Mouse (Mus musculus) gastrocnemius, adult 2 months (tissue): ENCODE results near the gene Afmid. TPM values are rescaled to one million over a fixed set of nuclear protein-coding genes. Genes with fewer than 3 reads are reported as not detected.
A peak's percentile ranks its signal among the peaks of the same experiment; 100 is the strongest.

ENCODE experiments used
- DNase-seq: peaks from one replicate; pipeline ENCODE4 v3.0.0; 2022
- H3K27ac ChIP-seq: fragments of 200-600 bp; 2 replicates; pipeline ENCODE4 v1.8.1; 2022; ENCODE audit warnings: mild to moderate bottlenecking
- H3K4me3 ChIP-seq: fragments of 200-600 bp; 2 replicates; pipeline ENCODE4 v1.8.1; 2022; ENCODE audit warnings: mild to moderate bottlenecking, moderate library complexity
- CTCF ChIP-seq: fragments of 200-600 bp; IDR thresholded peaks from 2 replicates; pipeline ENCODE4 v1.8.1; 2022; ENCODE audit warnings: antibody characterized with exemption, mild to moderate bottlenecking, moderate library complexity
- intact Hi-C: fragments of 180-260 bp; cut with DNase I; formaldehyde crosslinking; loops from one replicate; pipeline ENCODE4 v1.15.1; 2025
- total RNA-seq, 2 experiments: library from RNA; stranded (reverse); gene quantifications; 2 replicates each; pipeline ENCODE4 v1.2.3; 2021

Gene Afmid
- total RNA-seq, 2 experiments from 2014 or later, result 3.1 to 3.3 TPM

DNA sequence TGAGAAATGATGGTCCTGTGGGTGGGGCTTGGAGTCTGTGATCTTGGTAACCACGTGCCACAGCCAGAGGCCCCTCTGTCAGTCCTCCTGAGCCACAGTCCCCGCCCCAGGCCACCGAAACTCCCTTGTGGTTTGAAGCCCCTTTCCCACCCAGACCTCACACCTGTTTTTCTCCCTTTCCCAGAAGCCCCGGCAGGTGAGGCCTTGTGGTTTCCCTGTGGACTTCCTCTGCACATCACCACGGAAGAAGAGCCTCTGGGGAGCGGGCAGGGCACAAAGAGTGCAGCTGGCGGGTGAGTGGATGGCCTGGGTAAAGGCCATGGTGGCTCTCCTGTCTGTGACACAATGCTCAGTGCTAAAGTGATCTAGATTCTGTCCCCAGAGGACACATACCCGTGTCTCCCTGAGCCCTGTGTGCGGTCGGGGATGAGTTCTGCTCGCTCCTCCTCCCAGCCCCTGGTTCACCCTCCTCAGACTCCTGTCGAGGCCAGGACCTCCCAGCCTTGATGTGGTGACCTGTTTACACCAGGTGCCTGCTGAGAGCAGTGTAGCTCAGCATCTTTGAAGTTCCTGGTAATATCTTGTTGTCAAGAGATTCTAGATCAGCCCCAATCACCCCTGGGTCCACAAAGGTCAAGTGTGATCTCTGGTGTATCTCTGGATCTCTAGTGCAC lies 46.3 kb downstream of the Afmid start:
- no peak for DNase-seq
- no peak for TF ChIP-seq CTCF
- intact Hi-C loops, result loop anchor here (2.0 kb wide), 2 partner anchors 39 to 97 kb away; no protein-coding TSS in a partner anchor
- Histone ChIP-seq H3K27ac (no peak overlapping the region), H3K4me3 (peak overlapping the region; percentile 79)

DNA sequence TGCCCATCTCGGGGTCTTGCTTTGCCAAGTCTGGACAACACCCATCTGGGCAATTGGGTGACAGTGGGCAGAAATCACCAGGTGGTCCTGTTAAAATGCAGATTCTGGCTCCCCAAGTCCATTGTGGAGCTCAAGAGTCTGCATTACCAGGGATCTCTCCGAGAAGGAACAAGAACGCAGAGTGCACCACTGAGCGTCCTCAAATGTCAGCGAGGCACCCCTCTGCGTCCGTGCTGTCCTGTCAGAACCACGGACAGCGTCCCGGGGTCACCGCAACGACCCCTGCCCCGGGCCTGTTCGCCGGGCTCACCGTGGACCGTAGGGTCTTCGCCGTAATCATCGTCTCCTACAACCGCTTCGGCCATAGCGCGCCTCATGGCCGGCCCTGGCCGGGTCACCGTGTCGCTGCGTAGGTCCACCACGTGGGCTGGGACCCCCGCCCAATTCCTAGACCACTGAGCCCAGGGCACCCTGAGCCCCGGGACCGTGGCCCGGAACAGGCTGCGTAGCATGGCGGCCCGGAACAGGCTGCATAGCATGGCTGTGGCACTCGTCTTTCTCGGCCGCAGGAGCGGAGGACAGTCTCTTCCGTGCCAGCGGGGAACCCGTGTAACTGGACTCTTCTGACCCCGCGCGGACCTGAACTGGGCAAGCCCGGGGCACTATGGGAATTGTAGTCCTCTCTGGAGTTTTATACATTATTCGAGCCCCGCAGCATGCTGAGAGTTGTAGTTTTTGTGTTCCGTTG lies 47.3 kb downstream of the Afmid start, which contains the start of gene Tha1:
Gene Tha1, minus strand, starts transcription at position 621 of the 748 bp plus-strand sequence.
- peak within 1 kb of the TSS; percentile 93 for H3K27ac ChIP-seq
- peak within 1 kb of the TSS; percentile 79 for H3K4me3 ChIP-seq
- intact Hi-C loops, result loop anchor here (2.0 kb wide), 1 partner anchor 96 kb away; no protein-coding TSS in a partner anchor
- no peak for TF ChIP-seq CTCF
- peak; percentile 92 for DNase-seq

DNA sequence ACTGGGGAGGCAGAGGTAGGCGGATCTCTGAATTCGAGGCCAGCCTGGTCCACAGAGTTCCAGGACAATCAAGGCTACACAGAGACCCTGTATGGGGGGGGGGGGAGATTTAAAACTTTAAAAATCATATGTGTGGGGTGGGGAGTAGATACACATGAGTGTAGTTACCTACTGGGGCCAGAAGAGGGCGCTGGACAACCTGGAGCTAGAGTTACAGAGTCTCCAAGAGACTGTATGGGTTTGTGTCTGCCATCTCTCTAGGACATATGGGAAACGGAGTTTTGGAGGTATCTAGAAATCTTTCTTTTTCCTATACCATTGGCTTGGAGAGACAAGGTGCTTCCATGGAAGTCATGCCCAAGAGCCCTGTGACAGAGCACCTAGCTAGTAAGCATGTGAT lies 48.7 kb downstream of the Afmid start:
- no peak for DNase-seq
- H3K27ac ChIP-seq, result no peak overlapping the region
- no peak overlapping the region for H3K4me3 ChIP-seq
- intact Hi-C loops, result no loop called here
- TF ChIP-seq CTCF, result peak; percentile 48

DNA sequence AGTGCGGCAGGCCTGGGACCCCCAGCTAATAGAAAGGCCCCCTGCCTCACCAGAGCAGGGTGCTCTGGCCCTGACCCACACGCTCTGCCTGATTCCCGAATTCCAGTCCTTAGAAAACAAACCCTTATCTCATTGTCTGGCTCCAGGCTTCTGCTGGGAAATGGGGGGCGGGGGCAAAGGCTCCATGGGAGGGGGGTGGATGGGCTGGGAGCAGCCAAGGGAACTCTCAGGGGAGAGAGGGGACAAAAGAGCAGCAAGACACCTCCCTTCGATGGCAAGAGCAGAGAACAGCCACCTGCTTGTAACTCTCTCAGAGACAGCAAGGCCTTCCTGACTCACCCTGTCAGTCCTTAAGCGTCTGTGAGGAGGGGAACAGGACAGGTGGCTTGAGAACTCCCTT lies 50.0 kb downstream of the Afmid start:
- intact Hi-C loops, result no loop called here
- H3K27ac ChIP-seq, result no peak overlapping the region
- TF ChIP-seq CTCF, result no peak

DNA sequence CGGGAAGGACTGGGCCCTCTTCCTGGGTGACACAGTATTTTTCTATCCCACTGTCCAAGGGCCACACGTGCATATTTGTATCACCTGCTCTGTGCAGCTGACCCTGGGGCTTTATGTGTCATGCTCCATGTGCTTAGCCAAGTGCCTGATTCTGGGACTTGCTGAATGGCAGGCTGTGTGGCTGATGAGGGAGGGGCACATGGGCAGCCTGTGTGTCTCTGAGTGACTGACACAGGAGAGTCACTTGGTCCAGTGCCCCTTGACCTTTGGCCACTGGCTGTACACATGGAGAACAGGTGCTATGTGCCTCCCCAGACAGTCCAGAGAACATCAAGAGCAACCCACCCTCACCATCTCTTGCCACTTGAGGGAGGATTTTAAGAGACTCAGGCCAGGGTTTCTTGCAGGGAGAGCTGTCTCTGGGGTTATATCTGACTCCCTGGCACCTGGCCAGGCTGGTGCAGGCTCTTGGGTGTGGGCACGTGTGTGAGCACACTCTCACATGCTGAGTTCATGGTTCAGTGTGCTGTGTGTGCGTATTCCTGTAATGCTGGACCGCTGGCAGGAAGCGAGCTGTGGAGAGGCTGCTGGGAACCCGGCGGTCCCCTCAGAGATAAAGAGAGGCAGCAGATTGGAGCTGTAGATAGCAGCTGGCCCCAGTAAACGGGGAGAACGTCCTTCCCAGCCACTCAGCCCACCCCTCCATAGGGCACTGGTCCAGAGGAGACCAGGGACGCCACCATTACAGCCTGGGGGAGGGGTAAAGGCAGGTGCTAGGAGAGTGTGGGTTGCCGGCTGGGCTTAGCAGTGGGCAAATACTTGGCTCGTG lies 52.4 kb downstream of the Afmid start:
- Histone ChIP-seq H3K4me3 (no peak overlapping the region), H3K27ac (peak overlapping the region; percentile 64)
- peak; percentile 65 for DNase-seq
- intact Hi-C loops, result no loop called here
- TF ChIP-seq CTCF, result no peak

More for the DNA sequence above, 50.0 kb downstream of the Afmid start:
- H3K4me3 ChIP-seq, result no peak overlapping the region
- no peak for DNase-seq

DNA sequence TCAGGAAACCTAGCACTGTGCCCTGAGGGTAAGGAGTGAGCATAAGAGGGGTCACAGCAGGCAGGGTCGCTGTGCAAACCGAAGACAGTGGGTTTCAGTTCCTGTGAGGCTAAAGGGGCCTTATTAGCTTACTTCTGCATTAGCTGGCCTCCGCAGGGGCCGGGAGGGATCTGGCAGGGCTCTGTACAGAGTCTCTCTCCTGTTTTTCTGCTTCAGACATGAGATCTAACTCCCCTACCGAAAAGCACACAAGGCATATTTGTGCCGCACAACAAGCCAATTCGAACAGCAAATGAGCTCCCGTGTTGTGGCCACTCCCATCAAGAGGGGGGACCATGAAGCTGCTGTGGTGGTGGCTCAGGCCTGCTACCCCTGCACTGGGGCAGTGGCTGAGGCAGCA lies 53.2 kb downstream of the Afmid start:
- H3K27ac ChIP-seq, result no peak overlapping the region; the same call in 1 of the 2 replicates
- no peak for TF ChIP-seq CTCF
- intact Hi-C loops, result no loop called here
- DNase-seq, result no peak
- no peak overlapping the region for H3K4me3 ChIP-seq

DNA sequence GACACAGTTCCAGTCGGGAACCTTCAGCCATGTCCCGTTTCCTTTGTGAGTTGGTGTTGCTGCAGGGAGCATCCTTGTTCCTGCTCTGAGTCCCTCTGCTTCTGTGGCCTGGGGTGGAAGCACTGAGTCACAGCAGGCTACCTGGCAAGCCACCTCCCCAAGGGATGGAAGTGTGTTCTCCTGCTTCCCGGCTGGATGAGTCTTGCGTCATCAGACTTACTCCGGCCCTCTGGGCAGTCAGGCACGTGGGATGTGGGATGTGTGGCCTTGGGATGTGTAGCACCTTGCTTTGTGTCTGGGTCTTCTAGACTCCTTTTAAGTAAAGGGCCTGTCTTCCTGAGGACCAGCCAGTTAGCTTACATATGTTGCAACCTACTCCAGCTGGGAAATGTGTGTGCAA lies 54.0 kb downstream of the Afmid start:
- no peak for DNase-seq
- H3K27ac ChIP-seq, result no peak overlapping the region
- no peak overlapping the region for H3K4me3 ChIP-seq
- intact Hi-C loops, result no loop called here
- no peak for TF ChIP-seq CTCF

DNA sequence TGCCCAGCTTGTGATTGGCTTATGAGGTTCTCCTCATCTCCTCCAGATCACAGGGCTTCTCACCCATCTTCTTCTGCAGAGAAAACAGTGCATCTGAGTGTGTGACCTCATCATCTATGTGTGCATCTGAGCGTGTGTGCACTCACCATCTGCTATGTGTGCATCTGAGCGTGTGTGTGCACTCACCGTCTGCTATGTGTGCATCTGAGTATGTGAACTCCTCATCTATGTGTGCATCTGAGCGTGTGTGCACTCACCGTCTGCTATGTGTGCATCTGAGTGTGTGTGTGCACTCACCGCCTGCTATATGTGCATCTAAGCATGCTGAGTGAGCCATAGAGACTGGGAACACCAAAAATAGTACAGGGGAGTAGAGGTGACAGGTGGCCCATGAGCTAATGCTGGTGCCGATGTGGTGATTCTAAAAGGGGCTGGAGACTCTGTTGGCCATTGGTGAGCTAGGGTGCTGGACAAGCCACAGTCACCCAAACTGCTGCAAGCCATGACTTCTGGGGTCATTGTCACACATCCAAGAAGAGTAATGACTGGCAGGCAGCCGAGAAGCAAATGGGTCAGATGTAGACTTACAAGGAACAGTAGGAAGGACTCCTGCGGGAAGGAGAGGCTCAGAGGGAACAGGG lies 54.7 kb downstream of the Afmid start:
- no peak for DNase-seq
- TF ChIP-seq CTCF, result no peak

DNA sequence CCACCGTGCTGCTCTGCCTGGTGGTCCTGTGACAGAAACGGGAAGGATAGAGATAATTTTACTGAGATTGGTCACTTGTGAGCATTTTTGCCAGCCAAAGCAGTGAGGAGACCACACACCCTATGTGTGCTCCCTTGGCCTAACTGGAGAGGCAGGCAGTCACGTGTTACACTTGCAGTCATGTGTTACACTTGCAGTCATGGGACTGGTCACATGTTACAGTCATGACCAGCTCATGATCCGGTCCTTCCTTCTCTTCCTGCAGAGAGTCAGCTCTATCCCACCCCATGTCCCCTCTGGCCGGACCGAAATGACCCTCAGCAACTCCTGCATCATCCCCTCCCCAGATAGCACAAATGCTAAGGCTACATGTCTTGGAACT lies 55.2 kb downstream of the Afmid start:
- H3K27ac ChIP-seq, result no peak overlapping the region
- no peak for DNase-seq
- intact Hi-C loops, result no loop called here
- H3K4me3 ChIP-seq, result no peak overlapping the region
- TF ChIP-seq CTCF, result no peak

More for the DNA sequence above, 54.7 kb downstream of the Afmid start:
- intact Hi-C loops, result no loop called here
- H3K27ac ChIP-seq, result no peak overlapping the region
- H3K4me3 ChIP-seq, result no peak overlapping the region

DNA sequence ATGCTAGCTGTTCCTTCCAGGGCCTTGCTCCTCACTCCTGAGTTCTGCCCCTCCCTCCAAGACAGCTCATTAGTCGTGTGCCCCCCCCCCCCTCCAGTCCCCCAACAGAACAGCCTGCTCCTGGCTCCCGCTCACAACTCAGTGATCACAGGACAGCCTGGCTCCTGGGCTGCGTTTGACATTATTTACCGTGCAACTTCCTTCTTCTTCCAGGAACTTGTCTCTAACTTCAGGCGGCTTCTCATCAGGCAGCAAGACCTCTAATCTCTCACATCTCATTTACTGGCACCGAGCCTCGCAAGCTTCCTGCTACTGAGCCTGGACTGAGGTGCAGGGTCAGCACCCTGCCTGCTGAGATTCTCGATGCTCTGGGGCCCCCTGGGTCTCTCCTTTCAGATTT lies 56.1 kb downstream of the Afmid start:
- no peak for TF ChIP-seq CTCF
- no peak overlapping the region for H3K27ac ChIP-seq
- no peak overlapping the region for H3K4me3 ChIP-seq
- DNase-seq, result peak; percentile 51
- intact Hi-C loops, result no loop called here

DNA sequence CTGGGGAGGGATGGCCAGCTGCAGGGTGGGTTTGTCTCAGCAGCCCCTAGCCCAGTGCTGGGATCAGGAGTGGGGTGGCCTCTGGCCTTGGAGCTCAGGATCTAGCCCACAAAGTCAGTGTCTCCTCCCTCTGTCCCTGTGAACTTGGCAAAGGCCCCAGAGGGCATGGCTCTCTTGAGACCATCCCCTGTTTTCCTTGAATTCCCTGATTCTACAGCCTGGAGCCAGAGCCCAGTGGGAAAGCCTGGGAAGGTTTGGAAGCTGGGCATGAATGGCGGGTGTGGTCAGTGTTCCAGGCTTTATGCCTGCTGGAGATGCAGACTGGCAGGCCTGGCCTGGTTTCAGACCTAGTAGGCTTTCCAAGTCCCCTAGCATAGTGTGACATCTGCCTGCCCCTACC lies 56.5 kb downstream of the Afmid start:
- no peak overlapping the region for H3K27ac ChIP-seq
- no peak overlapping the region for H3K4me3 ChIP-seq
- no peak for TF ChIP-seq CTCF
- intact Hi-C loops, result no loop called here
- no peak for DNase-seq

DNA sequence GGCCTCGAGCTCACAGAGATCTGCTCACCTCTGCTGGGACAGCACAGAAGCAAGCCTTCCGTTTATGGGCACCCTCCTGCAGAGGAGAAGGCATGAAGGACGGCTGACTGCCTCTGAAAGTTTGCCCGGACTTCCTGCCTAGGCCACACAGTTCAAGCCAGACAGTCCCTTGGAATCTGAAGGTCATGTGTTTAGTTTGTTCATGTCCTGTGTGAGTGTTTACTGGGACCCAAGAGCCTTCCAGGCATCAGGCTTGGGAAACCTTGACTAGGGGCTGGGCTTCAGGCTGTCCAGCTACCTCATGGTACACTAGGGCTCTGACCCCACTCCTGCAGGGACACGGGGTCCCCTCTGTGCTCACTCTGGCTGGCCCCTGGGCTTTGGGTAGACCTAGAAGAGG lies 60.3 kb downstream of the Afmid start:
- H3K4me3 ChIP-seq, result no peak overlapping the region
- no peak overlapping the region for H3K27ac ChIP-seq
- intact Hi-C loops, result no loop called here
- TF ChIP-seq CTCF, result no peak
- no peak for DNase-seq
